Mouse (Mus musculus) gastrocnemius, adult 8-10 months (tissue): ENCODE measurements at regions not wholly inside any gene's neighbourhood (a gene's known extent, or its start where the extent isn't known, plus 50 kb on each side); places are given as distances from the start of the nearest gene placed in this dataset.

ENCODE experiments used
- DNase-seq, 2 experiments: peaks; one replicate each; pipeline ENCODE4 v3.0.0; 2022; ENCODE audit warnings: low spot score in 2 of 2

DNA sequence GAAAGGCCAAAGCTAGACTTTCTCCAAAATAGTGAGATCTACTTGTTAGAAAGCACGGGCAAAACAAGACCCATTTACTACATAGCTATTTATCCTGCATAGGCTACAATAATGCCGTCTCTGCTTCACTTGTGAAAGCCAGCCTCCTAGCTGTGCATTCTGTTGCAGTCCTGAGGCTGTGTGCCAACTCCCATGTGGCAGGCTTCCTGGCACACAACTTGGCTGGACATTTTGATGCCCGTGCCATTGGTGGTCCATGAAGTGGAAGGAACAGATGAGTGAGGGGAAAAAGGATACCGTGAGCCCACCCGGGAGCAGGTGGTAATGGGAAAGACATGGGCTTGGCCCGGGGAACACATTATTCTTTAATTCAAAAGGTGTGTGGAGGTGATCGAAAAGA, 120.4 kb downstream of the Csl start:
- no peak for DNase-seq

DNA sequence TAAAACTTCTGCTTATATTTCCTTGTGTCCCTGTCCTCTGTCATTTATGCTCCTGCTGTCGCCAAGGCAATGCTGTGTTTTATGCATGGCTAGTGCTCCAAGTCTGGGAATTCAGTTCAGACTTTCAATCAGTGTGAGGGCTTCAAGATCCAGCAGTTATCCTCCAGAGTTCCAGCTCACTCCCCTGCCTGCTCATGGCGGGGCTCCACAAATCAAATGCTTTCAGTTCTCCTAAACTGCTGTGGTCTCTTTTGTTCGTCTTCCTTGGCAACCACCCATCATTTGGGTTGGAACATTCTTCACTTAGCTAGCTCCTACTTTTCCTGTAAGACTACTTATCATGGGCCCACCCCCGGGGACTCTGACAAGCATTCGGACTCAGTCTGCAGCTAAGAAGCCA, 120.0 kb downstream of the Csl start:
- DNase-seq = no peak

DNA sequence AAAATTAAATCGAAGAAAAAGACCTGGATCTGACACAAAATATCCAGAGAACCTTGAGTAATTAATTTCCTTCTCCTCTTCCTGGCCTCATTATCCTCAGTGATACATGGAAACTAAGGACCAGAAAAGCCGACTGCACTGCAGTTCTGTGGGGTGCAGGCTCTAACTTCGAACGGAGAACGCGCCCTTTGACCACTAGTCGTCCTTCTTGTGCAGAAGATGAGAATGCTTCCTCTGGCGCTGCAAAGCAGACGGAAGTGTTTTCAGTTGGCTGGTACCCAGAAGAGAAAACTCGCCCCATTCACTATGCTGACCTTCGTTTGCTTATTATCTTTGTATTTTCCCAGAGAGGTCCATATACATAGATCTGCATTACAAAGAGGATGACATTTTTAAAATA, 117.7 kb downstream of the Csl start:
- no peak for DNase-seq

DNA sequence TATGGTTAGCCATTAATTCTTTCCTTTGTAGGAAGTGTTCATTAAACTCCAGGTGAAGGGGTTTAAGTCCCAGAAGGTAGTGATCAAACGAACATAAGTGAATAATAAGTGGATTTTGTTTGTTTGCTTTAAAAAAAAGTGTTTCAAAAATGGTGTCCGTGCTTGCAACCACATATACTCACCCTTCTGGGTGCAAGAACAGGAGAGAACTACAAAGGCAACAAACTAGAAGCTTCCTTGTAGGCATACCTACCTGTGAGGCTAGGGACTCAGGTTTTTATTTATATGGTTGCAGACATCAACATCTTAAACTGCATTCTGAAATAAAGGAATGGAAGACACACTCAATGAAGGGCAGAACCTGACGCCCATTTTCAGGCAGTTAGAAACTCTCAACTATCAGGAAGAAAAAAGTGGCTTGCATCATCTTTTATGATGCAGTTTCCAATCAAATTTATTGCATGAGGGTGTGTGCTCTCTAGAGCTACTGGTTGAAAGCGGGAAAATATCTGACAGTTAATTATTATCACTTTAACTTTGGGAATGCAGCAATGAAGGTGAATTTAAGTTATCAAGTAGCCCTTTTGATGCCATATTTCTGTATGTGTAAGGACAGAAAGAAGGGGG, 117.1 kb downstream of the Csl start:
- no peak for DNase-seq

DNA sequence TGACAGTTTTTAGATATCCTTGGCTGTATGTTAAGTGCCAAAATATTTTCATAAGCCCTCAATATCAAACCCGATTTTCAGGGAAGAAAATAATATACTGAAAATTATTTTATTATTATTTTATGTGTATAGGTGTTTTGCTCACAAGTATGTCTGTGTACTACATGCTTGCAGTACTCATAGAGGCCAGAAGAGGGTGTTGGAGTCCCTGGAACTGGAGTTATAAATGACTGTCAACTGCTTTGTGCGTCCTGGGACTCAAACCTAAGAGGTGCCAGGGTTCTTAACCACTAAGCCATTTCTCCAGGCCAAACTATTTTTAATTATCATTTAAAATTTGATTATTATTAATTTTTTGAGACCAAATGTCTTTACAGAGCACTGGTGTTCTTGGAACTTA, 114.5 kb downstream of the Csl start:
- no peak for DNase-seq

DNA sequence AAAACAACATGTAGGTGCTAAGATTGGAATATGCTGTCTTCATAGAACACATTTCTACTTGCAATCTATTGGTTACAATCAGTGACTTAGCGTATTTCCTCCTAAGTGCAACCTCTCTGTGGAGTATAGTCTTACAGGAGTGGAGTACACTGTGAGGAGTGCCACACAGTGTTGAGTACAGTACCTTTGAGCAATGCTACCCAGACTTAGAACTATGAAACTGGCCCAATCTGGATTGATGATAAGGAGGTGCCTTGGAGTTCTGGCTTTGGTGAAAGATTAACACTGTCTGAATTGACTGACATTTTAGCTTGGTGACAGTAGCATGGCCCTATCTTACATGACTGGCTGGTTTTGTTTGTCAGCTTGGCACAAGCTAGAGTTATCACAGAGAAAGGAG, 107.4 kb downstream of the Csl start:
- no peak for DNase-seq

DNA sequence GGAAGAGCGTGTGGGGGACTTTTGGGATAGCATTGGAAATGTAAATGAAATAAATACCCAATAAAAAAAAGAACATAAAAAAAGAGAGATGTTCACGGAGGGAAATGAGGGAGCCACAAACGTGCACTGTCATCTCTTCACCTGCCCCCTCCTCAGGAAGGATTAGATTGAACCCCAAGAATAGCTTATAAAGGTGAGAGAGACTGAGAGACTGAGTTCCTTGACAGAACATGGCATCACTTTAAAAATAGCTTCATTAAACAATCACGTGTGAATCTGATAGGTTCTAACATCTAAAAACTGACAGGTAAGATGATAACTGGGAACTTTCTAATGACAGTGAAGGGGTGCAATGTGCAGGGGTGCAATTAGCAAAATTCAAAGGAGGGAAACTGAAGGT, 105.2 kb downstream of the Csl start:
- no peak for DNase-seq

DNA sequence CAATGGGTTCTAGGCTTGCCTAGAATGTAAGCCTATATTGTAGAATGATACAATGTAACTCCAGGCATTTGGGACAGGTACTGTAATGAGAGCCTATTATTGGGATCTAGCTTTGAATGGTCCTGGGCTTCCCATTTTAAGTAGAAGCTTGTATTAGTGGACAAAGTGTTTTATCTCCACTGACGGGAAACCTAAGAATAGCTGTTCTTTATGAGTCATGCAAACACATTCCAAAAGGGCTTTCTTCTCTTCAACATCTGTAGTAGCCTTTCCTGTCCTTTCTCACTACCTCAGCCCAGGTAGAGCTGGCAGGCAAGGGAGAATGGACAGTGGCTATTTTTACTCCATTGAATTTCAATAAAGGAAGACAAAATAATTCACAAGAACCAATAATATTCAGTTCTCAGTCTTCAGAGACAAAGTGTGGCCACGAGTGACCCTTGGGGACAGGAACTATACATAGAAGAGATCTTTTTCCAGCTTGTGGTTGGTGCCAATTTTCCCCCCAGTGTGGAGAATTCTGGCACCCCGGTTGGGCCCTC, 82.8 kb downstream of the Csl start:
- no peak for DNase-seq

DNA sequence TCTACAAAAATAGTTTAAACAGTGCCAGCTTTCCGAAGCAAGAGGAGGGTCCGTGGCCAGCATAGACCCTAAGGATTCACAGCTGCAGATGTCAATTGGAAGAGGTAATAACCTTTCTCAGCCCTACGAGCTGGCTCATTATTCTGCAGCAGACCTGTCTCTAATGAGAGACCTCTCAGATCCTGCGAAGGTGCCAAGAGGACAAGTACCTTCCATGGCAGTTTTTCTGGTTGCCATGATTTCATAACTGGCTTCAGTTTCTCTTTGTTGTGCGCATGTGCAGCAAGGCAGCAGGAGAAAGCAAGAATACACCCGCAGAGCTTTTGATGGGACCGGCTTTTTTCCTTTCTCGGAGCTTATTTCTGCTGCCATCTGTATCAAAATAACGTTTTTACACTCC, 81.4 kb downstream of the Csl start:
- DNase-seq = no peak

DNA sequence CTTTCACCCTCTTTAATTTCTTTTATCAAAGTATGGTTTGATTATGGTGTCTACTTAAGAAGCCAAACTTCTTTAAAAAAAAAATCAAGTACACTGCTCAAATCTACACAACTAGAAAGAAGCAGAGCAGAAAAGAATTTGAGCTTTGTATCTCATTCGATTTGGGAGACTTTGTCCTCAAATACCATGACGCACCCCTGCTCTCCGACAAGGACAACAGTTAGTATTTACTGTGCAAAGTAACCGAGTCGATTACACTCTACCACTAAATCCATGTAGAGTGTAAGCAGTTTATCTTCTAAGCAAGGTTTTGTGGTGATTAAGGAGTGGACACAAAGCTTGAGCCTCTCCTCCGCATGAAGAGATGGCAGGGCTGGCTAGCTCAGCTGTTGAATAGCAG, 79.6 kb downstream of the Csl start:
- DNase-seq = no peak

DNA sequence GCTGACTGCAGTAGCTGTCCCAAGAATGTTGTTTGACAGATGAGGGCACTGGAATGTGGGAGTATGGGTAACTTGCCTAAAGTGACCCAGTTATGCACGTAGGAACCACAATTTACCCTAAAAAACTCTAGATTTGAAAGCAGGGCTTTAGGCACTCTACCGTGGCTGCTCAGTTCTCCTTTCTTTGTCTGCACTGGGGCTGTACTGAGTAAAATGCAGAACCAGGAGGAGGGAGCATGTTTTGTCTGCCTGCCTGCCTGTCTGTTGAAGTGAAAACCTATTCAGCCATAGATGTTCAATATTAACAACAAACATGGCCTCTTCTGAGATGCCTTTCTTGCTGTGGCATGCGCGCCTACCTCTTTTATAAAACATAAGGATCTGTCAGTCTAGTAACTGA, 77.5 kb downstream of the Csl start:
- no peak for DNase-seq

DNA sequence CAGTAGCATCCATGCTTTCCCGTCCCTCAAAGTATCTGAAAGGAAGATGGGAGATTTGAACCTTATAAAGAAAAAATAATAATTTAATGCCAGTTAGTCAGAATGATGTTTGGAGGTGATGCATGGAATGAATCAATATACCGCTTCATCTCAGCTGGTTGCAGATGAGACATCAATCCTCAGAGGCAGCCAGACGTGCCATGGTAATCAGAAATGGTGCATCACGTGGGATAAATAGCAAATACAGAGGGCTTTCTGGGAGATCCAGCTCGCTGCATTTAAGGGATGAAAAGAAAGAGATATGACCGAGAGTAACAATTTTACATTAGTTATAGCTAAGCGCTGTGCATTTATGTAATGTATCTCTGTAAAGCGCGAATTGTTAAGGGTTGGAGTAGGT, 77.1 kb downstream of the Csl start:
- DNase-seq = no peak

DNA sequence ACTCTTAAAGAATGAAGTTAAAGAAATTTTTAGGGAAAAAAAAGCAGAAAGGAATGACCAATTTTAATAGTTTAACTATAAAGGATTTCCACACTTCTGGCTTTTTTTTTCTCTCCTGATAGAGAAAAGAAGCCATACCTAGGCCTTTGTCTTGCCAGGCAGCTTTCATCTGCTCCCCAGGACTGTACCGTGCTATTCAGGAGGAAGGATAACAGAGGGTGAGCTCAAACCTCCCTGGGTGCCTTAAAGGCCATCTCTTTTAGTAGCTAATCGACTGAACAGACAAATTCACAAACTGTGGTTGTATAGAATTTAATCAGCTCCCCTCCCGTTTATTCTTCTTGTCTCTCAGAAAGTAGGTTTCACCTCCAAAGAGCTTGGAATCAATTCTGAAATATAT, 76.1 kb downstream of the Csl start:
- DNase-seq = no peak

DNA sequence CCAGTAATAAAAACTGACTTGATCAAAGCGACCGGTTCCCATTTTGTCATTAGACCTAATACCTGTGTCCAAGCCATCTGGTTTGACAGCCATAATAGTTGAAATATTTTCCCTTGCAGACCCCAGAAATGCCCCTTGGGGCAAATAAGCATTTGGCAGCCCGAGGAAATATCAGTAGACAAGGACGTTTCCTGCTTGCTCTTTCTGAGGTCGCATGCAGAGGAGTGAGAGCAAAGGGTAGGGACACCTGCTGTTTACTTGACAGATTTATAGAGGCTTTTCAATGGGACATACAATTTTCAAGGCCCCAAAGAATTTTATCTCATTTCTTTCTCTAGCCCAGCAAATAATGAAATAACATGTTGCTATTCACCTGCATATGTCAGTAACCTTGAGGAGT, 73.5 kb downstream of the Csl start:
- DNase-seq = no peak

DNA sequence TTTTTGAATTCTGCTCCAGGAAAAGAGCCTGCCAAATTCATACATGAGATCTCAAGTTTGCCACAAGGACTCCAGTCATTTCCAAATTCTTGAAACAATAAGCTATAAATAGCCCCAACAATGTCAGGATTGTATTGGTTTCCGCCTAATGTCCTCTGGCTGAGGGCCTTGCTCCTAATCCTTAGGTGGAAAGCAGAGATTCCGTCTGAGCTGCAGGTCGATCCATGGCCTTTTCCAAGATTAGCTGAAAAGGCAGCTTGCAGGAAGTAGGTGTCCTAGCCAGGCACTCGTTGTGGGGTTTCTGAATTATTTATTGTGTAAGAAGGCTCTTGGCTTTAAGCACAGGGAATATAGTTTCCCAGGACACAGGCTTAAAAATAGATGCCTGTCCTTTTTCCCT, 72.4 kb downstream of the Csl start:
- no peak for DNase-seq

DNA sequence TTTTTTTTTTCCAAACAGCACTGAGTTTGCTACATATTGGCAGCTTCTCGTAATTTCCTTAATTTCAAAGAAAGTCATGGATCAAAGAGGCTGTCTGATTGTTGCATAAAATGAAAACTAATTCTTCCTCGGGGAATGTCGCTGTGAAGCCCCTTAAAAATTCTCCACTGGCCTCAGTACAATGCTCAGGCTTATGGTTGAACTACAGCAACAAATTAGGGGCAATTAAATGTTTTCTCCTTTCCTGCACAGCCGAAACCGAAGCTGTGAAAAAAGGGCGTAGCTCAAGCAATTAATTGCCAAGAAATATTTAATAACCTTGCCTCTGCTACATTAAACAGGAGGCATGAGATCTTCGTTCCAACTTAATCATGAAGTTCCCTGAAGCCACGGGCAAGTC, 61.8 kb downstream of the Csl start:
- DNase-seq = no peak

DNA sequence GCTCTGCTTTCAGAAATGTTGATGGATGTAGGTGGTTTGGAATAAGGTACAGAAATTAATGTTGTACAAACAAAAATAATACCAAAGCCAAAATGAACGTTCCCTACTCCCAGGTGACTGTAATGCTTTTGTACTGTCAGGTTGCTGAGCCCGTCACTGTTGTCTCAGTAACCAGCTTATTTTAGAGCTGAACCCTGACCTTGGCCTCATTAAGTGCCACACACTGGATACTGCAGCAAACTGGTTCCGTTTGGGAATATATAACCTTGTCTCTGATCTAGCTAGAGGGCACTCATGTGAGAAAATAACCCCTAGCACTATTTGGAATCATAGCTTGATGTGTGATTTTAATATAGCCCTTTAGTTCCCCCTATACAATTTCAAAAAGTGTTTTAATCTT, 60.0 kb downstream of the Csl start:
- no peak for DNase-seq

DNA sequence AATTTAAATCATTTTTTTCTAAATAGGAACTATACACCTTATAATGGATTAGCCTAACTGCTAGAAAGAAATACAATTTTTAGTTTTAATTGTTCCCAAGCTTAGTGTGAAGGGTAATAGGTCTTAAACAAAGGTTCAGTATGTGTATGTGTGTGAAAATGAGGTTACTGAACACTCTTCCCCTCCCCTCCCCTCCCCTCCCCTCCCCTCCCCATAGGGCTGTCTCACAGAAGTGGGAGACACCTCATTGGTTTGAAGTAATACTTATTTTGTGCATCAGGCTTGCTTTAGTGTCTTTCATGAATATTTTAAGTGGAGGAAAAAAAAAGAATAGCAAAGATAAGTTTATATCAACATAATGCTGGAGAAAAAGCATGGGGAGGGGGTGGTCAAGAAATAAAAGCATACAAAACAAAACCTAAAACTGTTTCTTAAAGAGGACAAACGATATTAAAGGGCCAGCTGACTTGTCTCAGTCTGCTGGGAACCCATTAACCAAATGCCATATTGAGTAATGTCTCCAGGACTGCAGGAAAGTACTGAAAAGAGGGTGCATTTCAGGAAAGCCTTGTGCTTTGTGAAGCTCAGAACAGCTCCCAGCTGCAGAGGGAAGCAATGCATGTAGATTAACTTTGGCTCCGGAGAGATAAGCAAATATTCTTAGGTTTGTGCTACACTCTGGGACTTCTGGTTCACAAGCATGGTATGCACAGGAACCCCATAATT, 59.2 kb downstream of the Csl start:
- DNase-seq = no peak
